Mouse (Mus musculus) liver, postnatal 0 days (tissue): Measurements from ENCODE around the gene Dicer1. TPM values are rescaled to one million over a fixed set of nuclear protein-coding genes. Genes with fewer than 3 reads are reported as not detected.

Source experiments
- ATAC-seq: fragments of 200-750 bp; cut with Nextera tagmentation; 2 replicates; pipeline ENCODE4 v1.8.0; 2017; ENCODE audit warnings: mild to moderate bottlenecking, moderate library complexity
- DNase-seq: peaks from one replicate; pipeline ENCODE4 v3.0.0-alpha.2; 2016
- H3K27ac ChIP-seq: fragments of 300-500 bp; sonication (generic); 2 replicates; pipeline ENCODE4 v1.5.1; 2014; ENCODE audit warnings: antibody characterized with exemption, moderate library complexity, mild to moderate bottlenecking, low read depth
- H3K27me3 ChIP-seq: fragments of 300-500 bp; sonication (generic); 2 replicates; pipeline ENCODE4 v1.6.1; 2014; ENCODE audit warnings: low read length, control low read depth, mixed read lengths; ENCODE audit not compliant: insufficient read depth
- H3K36me3 ChIP-seq: fragments of 300-500 bp; sonication (generic); replicated peaks from 2 replicates; pipeline ENCODE4 v1.6.1; 2014; ENCODE audit warnings: mild to moderate bottlenecking, control low read depth, low read length, moderate library complexity, mixed read lengths; ENCODE audit not compliant: insufficient read depth
- H3K4me1 ChIP-seq: fragments of 300-500 bp; sonication (generic); 2 replicates; pipeline ENCODE4 v1.6.1; 2014; ENCODE audit warnings: antibody characterized with exemption, mild to moderate bottlenecking, control low read depth; ENCODE audit not compliant: insufficient read depth
- H3K4me2 ChIP-seq: fragments of 300-500 bp; sonication (generic); 2 replicates; pipeline ENCODE4 v1.6.1; 2014; ENCODE audit warnings: low read depth, mild to moderate bottlenecking, low read length, moderate library complexity, mixed read lengths
- H3K4me3 ChIP-seq: fragments of 300-500 bp; sonication (generic); 2 replicates; pipeline ENCODE4 v1.5.1; 2014; ENCODE audit warnings: low read depth, low read length
- H3K9ac ChIP-seq: fragments of 300-500 bp; sonication (generic); replicated peaks from 2 replicates; pipeline ENCODE4 v1.6.1; 2014; ENCODE audit warnings: mild to moderate bottlenecking, moderate library complexity
- H3K9me3 ChIP-seq: fragments of 300-500 bp; sonication (generic); 2 replicates; pipeline ENCODE4 v1.6.1; 2016; ENCODE audit warnings: mild to moderate bottlenecking, control low read depth, low read length, mixed read lengths
- CTCF ChIP-seq: sonication (generic); IDR thresholded peaks from 2 replicates; pipeline ENCODE4 v1.5.1; 2016; ENCODE audit warnings: antibody characterized with exemption, low read depth
- EP300 ChIP-seq: IDR thresholded peaks from 2 replicates; pipeline ENCODE4 v1.6.1; 2016; ENCODE audit warnings: antibody characterized with exemption, low read depth, mild to moderate bottlenecking
- WGBS: fragments of 180-500 bp; shearing (Covaris S2); extraction: QIAGEN DNeasy Blood & Tissue Kit; methylation state at CpG from one replicate; pipeline ENCODE4 v1.1.7; 2014; ENCODE audit not compliant: insufficient replicate concordance; 5-methylcytosine and 5-hydroxymethylcytosine counted together
- polyA plus RNA-seq: library from polyadenylated mRNA; unstranded; fragments of >200 nt; fragmentation: Nextera tagmentation; extraction: Ambion mirVana; gene quantifications from 2 replicates; pipeline ENCODE4 v1.2.1, GENCODE M21; 2015

The Dicer1 gene
- polyA plus RNA-seq = 10.2 and 11.7 TPM in 2 replicates

DNA sequence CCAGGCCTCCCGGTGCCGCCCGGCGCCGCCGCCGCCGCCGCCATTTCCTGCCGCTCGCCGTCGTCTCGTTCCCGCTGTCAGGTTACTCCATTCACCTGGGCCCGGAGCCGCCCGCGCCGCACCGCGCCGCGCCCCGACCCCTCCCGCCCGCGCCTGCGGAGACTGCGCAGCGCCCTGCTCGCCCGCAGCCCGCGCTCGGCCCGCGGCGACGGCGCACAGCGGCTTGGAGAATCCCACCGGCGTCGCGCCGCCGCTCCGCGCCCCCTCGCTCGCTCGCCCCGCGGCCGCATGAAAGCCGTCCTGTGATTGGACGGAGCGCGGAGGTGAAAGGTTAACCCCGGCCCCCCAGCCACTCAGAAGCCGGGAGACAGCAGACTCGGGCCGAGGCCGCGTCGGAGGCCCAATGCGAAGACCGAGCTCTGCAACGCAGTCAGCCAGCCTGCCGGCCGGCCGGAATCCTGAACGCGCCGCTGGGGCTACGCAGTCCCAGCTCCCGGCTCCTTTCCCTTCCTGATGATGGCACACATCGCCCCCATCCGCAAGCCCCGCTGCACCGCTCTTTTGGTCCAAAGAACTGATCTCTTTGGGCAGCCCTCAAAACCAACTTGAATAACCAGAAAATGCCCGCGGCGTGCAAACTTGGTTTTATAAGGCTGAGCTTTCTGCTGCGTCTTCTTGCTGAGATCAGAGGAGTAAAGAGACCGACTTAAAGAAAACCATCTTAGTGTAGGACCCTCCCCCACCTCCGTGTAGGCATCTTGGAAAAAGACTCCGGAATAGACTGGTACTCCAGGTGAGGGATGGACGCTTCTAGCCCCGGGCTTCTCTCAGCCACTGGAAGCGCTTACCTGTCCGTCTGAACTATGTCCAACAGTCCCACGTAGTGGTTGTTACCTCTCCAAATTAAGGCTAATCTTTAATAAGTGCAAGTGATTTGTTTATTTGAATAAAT, at the start of gene Dicer1:
TSS of gene Dicer1 (minus strand) at position 139 of the 952 bp plus-strand sequence.
- Histone ChIP-seq H3K9me3 (no peaks in the 10 kb centered on the region), H3K4me3 (peak within 1 kb of the TSS; percentile 84), H3K4me1 (peaks cover 37% of the 10 kb centered on the region)

DNA sequence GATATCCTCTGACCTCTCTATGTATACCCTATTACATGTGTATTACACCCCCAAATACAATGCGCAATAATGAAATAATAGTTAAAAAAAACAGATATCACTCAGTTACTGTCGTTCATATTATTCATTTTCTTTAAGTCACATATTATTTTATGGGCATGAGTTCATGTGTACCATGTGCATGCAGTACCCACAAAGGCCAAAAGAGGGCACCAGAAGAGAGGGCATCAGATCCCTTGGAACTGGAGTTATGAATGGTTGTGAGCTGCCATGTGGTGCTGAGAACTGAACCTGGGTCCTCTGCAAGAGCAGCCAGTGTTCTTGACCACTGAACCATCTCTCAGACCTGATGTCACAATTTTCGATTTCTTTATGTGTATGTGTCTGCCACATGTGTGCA, 47.6 kb upstream of the Dicer1 start:
- Histone ChIP-seq H3K36me3 (peaks cover 10% of the 10 kb centered on the region), H3K27me3 (no peaks in the 10 kb centered on the region), H3K4me2 (no peak overlapping the region), H3K9ac (no peak overlapping the region), H3K9me3 (peaks cover 5% of the 10 kb centered on the region; the same call in 1 of the 2 replicates), H3K27ac (no peak overlapping the region), H3K4me1 (no peaks in the 10 kb centered on the region), H3K4me3 (no peak overlapping the region)
- TF ChIP-seq EP300 = no peak
- peak; percentile 48 for TF ChIP-seq CTCF
- DNase-seq (no peak), ATAC-seq (no peak)
- WGBS = 81% methylated on average over 3 of the region's 3 CpGs

More for the DNA sequence above, at the start of gene Dicer1:
- H3K36me3 ChIP-seq = no peaks in the 10 kb centered on the region
- DNase-seq (peak; percentile 95), ATAC-seq (peak; percentile 95)
- H3K27ac ChIP-seq = peak within 1 kb of the TSS; percentile 86
- no peaks in the 10 kb centered on the region for H3K27me3 ChIP-seq
- TF ChIP-seq EP300 (no peak), CTCF (peak; percentile 27; the same call in 1 of the 2 replicates)
- H3K9ac ChIP-seq = peak within 1 kb of the TSS; percentile 90
- 1% methylated on average over 63 of the region's 94 CpGs for WGBS
- H3K4me2 ChIP-seq = peak within 1 kb of the TSS; percentile 99

DNA sequence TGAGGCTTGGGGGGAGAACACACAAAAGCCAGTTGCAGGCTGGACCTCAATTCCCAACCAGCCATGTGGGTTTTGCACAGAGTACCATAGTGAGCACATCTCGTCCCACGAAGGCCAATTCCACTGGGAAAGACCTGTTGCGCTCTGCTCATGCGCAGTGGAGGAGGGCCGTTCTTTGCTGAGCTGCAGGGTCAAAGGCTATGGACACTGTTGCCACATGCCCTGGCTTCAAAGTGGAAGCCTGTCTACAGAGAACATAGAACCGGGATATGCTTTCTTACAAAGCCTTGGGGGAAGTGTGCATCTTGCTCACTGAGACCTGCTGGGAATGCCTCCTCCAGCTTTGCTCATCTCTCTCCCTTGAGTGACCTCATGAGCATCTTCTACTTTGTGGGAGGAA, 46.2 kb upstream of the Dicer1 start:
- H3K4me3 ChIP-seq = no peak overlapping the region
- TF ChIP-seq EP300 (no peak), CTCF (no peak)
- 0 out of 2 replicates have a peak, but pooled peaks have one; percentile 17 for ATAC-seq
- no peak overlapping the region for H3K4me2 ChIP-seq
- no peaks in the 10 kb centered on the region for H3K4me1 ChIP-seq
- peaks cover 10% of the 10 kb centered on the region for H3K36me3 ChIP-seq
- no peak overlapping the region for H3K9ac ChIP-seq
- peaks cover 5% of the 10 kb centered on the region; the same call in 1 of the 2 replicates for H3K9me3 ChIP-seq
- no peak overlapping the region for H3K27ac ChIP-seq
- DNase-seq = no peak
- 64% methylated on average over 6 of the region's 6 CpGs for WGBS
- no peaks in the 10 kb centered on the region for H3K27me3 ChIP-seq

DNA sequence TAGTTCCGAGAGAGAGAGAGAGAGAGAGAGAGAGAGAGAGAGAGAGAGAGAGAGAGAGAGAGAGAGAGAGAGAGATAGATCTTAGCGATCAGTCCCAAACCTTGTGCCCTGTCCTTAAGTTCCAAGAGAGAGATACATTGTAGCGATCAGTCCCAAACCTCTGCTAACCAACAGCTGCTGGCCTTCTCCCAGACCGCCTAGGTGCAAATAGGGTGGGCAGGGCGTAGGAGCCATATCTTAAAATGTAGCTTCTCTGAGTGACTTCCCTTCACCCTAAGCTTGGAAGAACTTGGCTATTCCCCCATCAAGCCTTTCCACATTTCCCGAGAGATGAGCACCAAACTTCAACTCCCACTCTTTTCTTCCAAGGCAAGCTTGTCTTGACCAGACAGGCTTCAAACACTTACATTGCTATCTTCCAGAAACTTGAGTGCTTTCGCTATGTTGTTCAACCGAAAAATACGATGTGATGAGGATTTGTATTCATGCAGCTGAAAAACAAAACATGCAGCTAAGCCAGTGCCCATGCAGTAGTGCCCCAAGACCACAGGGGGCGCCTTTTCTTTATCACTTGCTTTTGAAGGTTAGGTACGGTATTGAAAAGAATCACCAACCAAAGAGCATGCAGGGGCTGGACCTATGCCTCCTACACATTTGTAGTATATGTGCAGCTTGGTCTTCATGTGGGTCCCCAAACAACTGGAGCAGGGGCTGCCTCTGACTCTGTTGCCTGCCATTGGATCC, 45.1 kb upstream of the Dicer1 start:
- H3K27ac ChIP-seq = no peak overlapping the region
- no peaks in the 10 kb centered on the region for H3K4me1 ChIP-seq
- no peak for ATAC-seq
- peaks cover 10% of the 10 kb centered on the region for H3K36me3 ChIP-seq
- no peak overlapping the region for H3K4me2 ChIP-seq
- TF ChIP-seq CTCF = peak; percentile 32; the same call in 1 of the 2 replicates
- no peak for TF ChIP-seq EP300
- no peak overlapping the region for H3K4me3 ChIP-seq
- WGBS = 77% methylated on average over 11 of the region's 11 CpGs
- DNase-seq = no peak
- peaks cover 5% of the 10 kb centered on the region; the same call in 1 of the 2 replicates for H3K9me3 ChIP-seq
- H3K27me3 ChIP-seq = no peaks in the 10 kb centered on the region
- no peak overlapping the region for H3K9ac ChIP-seq

DNA sequence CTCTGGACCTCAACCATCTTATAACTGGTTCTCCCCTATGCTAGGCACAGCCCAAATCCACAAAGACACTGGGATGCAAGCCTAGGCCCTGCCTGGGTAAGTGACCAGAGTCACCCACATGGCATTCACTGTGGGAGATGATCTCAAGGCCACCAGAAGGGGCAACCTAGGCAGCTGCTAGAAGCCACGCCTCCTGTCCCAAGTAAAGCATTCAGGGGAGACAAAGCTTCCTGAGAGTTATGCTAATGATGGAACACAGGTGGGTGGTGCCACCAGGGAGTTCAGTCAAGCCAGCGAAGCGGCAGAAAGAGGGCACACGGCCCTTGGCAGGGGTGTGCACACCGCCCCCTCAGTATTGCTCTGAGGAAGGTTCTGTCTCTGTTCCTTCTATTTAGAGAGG, 43.2 kb upstream of the Dicer1 start:
- no peak overlapping the region for H3K9ac ChIP-seq
- ATAC-seq (no peak), DNase-seq (no peak)
- no peak overlapping the region for H3K4me2 ChIP-seq
- TF ChIP-seq CTCF (no peak), EP300 (no peak)
- H3K4me3 ChIP-seq = no peak overlapping the region
- no peaks in the 10 kb centered on the region for H3K4me1 ChIP-seq
- peaks cover 5% of the 10 kb centered on the region; the same call in 1 of the 2 replicates for H3K9me3 ChIP-seq
- H3K27ac ChIP-seq = no peak overlapping the region
- peaks cover 9% of the 10 kb centered on the region for H3K36me3 ChIP-seq
- H3K27me3 ChIP-seq = no peaks in the 10 kb centered on the region
- 75% methylated on average over 5 of the region's 5 CpGs for WGBS

DNA sequence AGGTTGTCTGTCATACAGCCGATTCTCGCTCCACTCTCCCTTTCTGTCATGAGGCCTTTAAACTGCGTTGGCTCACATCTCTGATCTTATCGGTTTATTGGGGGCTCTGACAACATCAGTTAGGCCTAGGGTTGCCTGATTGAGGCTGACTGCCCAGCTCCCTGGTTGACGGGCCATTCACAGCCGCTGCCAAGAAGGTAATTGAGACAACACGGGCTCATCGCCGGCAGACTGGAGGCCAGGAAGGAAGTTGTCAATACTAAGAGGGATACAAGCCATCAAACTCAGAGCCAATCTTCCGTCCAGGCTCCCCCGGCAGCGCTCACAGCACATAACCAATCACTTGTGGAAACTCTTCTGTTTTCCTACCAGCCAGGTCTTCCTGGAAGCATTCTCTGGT, 41.7 kb upstream of the Dicer1 start:
- DNase-seq = no peak
- WGBS = 44% methylated on average over 12 of the region's 12 CpGs
- TF ChIP-seq EP300 = no peak
- TF ChIP-seq CTCF = no peak
- Histone ChIP-seq H3K27ac (no peak overlapping the region), H3K36me3 (0 out of 2 replicates have a peak, but pooled peaks cover under 1% of the 10 kb centered on the region), H3K4me1 (no peaks in the 10 kb centered on the region), H3K27me3 (no peaks in the 10 kb centered on the region), H3K9ac (no peak overlapping the region), H3K4me3 (no peak overlapping the region), H3K4me2 (no peak overlapping the region), H3K9me3 (no peaks in the 10 kb centered on the region)
- no peak for ATAC-seq
